Mouse (Mus musculus) erythroid progenitor cell, adult 5-6 weeks (primary cell): ENCODE data around the gene Kpna6. TPM values are rescaled to one million over a fixed set of nuclear protein-coding genes. Genes with fewer than 3 reads are reported as not detected.

Experiments
- ATAC-seq: replicated peaks from 2 replicates; pipeline ENCODE4 v1.8.0; 2016; ENCODE audit warnings: moderate number of reproducible peaks, mild to moderate bottlenecking, moderate TSS enrichment, inconsistent platforms; ENCODE audit not compliant: poor library complexity, low FRiP score, severe bottlenecking
- total RNA-seq, 2 experiments: library from RNA; stranded (forward) in 1 of 2; stranded (reverse) in 1 of 2; fragments of 150-400 nt in 1 of 2; fragments of 186-747, 209-891 nt in 1 of 2; gene quantifications; 2 replicates each; pipeline versions ENCODE4 v1.2.3 to v1.2.4; 2015 to 2017; ENCODE audit warnings: low replicate concordance in 2 of 2

Kpna6 gene
- total RNA-seq, 2 experiments from 2014 or later, result 7.5 to 8.7 TPM

GRCm38 (mm10) chr4:129654770-129655169, 17.8 kb downstream of the Kpna6 start:
- no peak for ATAC-seq

- no peak for ATAC-seq
Measured at GRCm38 (mm10) chr4:129650359-129650758, 22.2 kb downstream of the Kpna6 start.

GRCm38 (mm10) chr4:129648656-129649055, 23.9 kb downstream of the Kpna6 start:
- ATAC-seq, result no peak

GRCm38 (mm10) chr4:129645204-129645603, 27.4 kb downstream of the Kpna6 start:
- no peak for ATAC-seq

GRCm38 (mm10) chr4:129641756-129642155, 30.8 kb downstream of the Kpna6 start:
- ATAC-seq, result no peak

GRCm38 (mm10) chr4:129640638-129641467, 31.7 kb downstream of the Kpna6 start, which contains the start of gene Txlna:
Gene Txlna (minus strand): TSS chr4:129641065.
- ATAC-seq, result peak; percentile 94

- peak; percentile 32 for ATAC-seq
Measured at GRCm38 (mm10) chr4:129640101-129640637, 32.4 kb downstream of the Kpna6 start.

- ATAC-seq, result no peak
Measured at GRCm38 (mm10) chr4:129639221-129639620, 33.3 kb downstream of the Kpna6 start.

GRCm38 (mm10) chr4:129633852-129634251, 38.7 kb downstream of the Kpna6 start:
- ATAC-seq, result peak; percentile 78

GRCm38 (mm10) chr4:129631867-129632266, 40.7 kb downstream of the Kpna6 start:
- no peak for ATAC-seq

GRCm38 (mm10) chr4:129630944-129631343, 41.6 kb downstream of the Kpna6 start:
- no peak for ATAC-seq

GRCm38 (mm10) chr4:129626035-129626434, 46.5 kb downstream of the Kpna6 start:
- no peak for ATAC-seq

- no peak for ATAC-seq
Measured at GRCm38 (mm10) chr4:129625496-129625895, 47.1 kb downstream of the Kpna6 start.

- ATAC-seq, result no peak
Measured at GRCm38 (mm10) chr4:129625029-129625370, 47.6 kb downstream of the Kpna6 start.

GRCm38 (mm10) chr4:129624281-129625028, 48.1 kb downstream of the Kpna6 start:
- ATAC-seq, result peak; percentile 96

GRCm38 (mm10) chr4:129623681-129624091, 48.9 kb downstream of the Kpna6 start, which contains the start of gene Ccdc28b:
Gene Ccdc28b (minus strand): TSS chr4:129623947.
- peak; percentile 2; the same call in 1 of the 2 replicates for ATAC-seq

- no peak for ATAC-seq
Measured at GRCm38 (mm10) chr4:129622803-129623535, 49.6 kb downstream of the Kpna6 start.

GRCm38 (mm10) chr4:129622120-129622802, 50.3 kb downstream of the Kpna6 start:
- ATAC-seq, result no peak

- no peak for ATAC-seq
Measured at GRCm38 (mm10) chr4:129621283-129621841, 51.2 kb downstream of the Kpna6 start.
